Mouse (Mus musculus) forebrain, embryonic 16.5 days (tissue): Measurements from ENCODE around the gene Zfp493. TPM values are rescaled to one million over a fixed set of nuclear protein-coding genes. Genes with fewer than 3 reads are reported as not detected.
"Not testable (repeated sequence)": the region's sequence is repeated elsewhere in the genome, so short reads cannot be mapped to it uniquely, and the experiment has no call there.

Source experiments
- ATAC-seq: fragments of 200-750 bp; cut with Nextera tagmentation; 2 replicates; pipeline ENCODE4 v1.8.0; 2017; ENCODE audit warnings: mild to moderate bottlenecking, moderate library complexity
- H3K27ac ChIP-seq: fragments of 300-500 bp; sonication (generic); 2 replicates; pipeline ENCODE4 v1.5.1; 2014; ENCODE audit warnings: low read length, control low read depth
- H3K27me3 ChIP-seq: fragments of 300-500 bp; sonication (generic); replicated peaks from 2 replicates; pipeline ENCODE4 v1.6.1; 2014; ENCODE audit warnings: low read length; ENCODE audit not compliant: control insufficient read depth, insufficient read depth
- H3K36me3 ChIP-seq: fragments of 300-500 bp; sonication (generic); 2 replicates; pipeline ENCODE4 v1.6.1; 2014; ENCODE audit not compliant: control insufficient read depth, insufficient read depth
- H3K4me1 ChIP-seq: fragments of 300-500 bp; sonication (generic); replicated peaks from 2 replicates; pipeline ENCODE4 v1.6.1; 2014; ENCODE audit warnings: low read length; ENCODE audit not compliant: control insufficient read depth, insufficient read depth
- H3K4me2 ChIP-seq: fragments of 300-500 bp; sonication (generic); 2 replicates; pipeline ENCODE4 v1.6.1; 2014; ENCODE audit warnings: mild to moderate bottlenecking, low read length, control low read depth
- H3K4me3 ChIP-seq: fragments of 300-500 bp; sonication (generic); replicated peaks from 2 replicates; pipeline ENCODE4 v1.5.1; 2014; ENCODE audit warnings: mild to moderate bottlenecking, low read length, control low read depth
- H3K9ac ChIP-seq: fragments of 300-500 bp; sonication (generic); replicated peaks from 2 replicates; pipeline ENCODE4 v1.6.1; 2014; ENCODE audit warnings: low read depth, low read length, control low read depth
- H3K9me3 ChIP-seq: fragments of 300-500 bp; sonication (generic); 2 replicates; pipeline ENCODE4 v1.6.1; 2016; ENCODE audit warnings: low read length; ENCODE audit not compliant: control insufficient read depth
- WGBS: fragments of 180-500 bp; shearing (Covaris S2); extraction: QIAGEN DNeasy Blood & Tissue Kit; methylation state at CpG from one replicate; pipeline ENCODE4 v1.1.7; 2014; 5-methylcytosine and 5-hydroxymethylcytosine counted together
- polyA plus RNA-seq: library from polyadenylated mRNA; unstranded; fragments of >200 nt; fragmentation: Nextera tagmentation; extraction: Ambion mirVana; gene quantifications from 2 replicates; pipeline ENCODE4 v1.2.1, GENCODE M21; 2015

The Zfp493 gene
- polyA plus RNA-seq: 3.4 and 3.6 TPM in 2 replicates

DNA sequence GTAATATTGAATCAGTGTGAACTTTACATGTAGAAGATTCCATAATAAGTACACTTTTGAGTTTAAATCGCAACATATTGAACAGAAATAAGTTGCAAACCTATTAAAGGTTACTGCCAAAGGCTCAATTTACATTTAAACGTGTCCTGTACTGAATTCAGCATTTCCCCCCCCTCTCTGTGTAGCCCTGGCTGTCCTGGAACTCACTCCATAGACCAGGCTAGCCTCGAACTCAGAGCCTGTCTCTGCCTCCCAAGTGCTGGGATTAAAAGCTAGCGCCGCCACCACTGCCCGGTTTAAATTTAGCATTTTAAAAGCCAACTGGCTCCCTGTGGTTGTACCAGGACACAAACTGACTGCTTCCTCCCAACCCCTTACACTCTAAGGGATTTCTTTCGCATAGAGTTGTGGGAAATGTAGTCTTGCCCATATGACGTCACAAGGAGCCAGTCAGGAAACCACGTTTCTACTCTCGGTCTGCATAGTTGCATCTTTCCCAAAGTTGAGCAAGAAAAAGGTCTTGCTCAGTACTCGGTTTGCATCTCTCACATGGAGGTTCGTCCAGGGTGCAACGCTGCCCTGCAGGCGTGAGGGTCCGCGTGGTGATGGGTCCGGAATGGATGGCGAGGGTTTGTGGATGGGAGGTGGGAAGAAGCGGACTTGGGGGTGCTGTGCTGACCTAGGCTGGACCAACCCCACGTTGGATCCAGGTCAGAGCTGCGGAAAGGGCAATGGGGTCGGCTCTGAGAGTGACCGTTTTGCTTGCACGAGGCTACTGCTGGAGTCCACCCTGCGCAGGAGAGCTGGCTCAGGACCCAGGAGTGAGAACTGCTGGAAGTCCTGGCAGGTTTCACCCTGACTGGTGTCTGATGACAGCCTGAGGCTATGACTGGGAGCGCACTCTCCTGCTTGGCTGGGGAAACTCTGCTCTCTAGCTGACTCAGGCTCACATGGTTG, at the start of gene Zfp493:
Zfp493 (plus strand) TSS at position 429 of the 957 bp plus-strand sequence.
- 7% methylated on average over 26 of the region's 26 CpGs for WGBS
- no peaks in the 10 kb centered on the region for H3K27me3 ChIP-seq
- H3K4me1 ChIP-seq: peaks cover 4% of the 10 kb centered on the region
- H3K4me3 ChIP-seq: peak within 1 kb of the TSS; percentile 87
- H3K9ac ChIP-seq: peak within 1 kb of the TSS; percentile 79
- peak within 1 kb of the TSS; percentile 89 for H3K4me2 ChIP-seq
- no peak within 1 kb of the TSS for H3K27ac ChIP-seq
- H3K36me3 ChIP-seq: no peaks in the 10 kb centered on the region
- H3K9me3 ChIP-seq: no peaks in the 10 kb centered on the region
- peak; percentile 98 for ATAC-seq

DNA sequence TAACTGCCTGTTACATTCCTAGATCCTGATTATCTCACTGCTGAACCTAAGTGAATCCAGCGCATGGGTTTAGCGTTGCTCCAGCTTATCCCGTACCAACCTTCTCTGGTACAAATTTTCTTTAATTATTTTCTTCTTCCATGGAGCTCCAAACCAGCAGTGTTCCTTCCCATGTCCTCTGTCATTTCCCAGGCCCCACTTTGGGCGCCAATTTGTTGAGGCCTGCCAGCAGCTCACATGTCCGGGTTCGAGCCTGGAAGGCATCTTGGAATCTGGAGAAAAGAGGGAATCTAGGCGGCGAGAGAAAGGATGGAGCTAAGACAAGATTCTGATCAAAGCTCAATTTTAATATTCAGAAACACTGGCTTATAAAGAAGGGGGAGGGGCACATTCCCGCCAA, 45.1 kb upstream of the Zfp493 start:
- H3K9me3 ChIP-seq, H3K9ac ChIP-seq, H3K27ac ChIP-seq, ATAC-seq, H3K27me3 ChIP-seq, H3K4me2 ChIP-seq, H3K36me3 ChIP-seq, H3K4me1 ChIP-seq, H3K4me3 ChIP-seq: not testable (repeated sequence)
- WGBS: 96% methylated on average over 9 of the region's 9 CpGs

DNA sequence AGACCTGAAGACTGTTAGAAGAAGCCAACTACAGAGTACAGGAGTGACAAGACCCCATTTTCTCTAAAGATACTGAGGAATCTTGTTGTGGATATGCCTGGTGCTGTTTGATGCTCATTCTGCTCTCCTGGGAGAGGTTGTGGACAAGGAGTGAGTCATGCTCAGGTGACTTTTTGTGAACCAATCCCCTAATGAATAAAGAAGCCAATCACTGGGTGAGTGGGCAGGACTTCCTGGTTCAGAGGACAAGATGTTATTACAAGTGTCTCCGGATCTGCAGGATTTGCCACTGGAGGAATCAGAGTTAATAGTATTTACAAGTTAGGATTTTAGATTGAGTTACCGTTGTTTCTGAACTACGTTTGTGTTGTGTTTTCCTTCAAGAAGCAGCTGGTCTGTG, 36.6 kb upstream of the Zfp493 start:
- no peak for ATAC-seq

DNA sequence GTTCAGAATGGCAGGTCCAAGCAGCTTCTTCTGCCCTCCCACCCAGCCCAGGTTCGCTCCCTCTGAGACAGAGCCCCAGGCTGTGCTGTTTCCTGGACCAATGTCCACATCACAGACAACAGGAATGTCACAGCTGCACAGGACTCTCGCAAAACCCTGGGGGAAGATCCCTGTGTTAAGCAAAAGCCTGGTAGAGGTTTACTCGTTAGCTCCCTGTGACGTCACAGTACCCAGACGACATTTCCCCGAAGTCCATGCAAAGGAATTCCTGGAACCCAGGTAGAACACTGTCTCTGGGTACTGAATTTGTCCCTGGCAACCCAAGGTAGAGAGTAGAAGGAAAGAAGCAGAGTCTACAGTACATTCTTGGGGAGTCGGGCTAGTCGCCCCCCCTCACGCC, 35.6 kb upstream of the Zfp493 start:
- WGBS: 92% methylated on average over 9 of the region's 9 CpGs

More for the DNA sequence above, 36.6 kb upstream of the Zfp493 start:
- H3K9ac ChIP-seq: no peak overlapping the region
- no peak overlapping the region for H3K27ac ChIP-seq
- H3K9me3 ChIP-seq: no peaks in the 10 kb centered on the region
- no peaks in the 10 kb centered on the region for H3K4me1 ChIP-seq
- H3K36me3 ChIP-seq: peaks cover 1% of the 10 kb centered on the region
- H3K4me3 ChIP-seq: no peak overlapping the region
- WGBS: 94% methylated on average over 3 of the region's 3 CpGs
- no peaks in the 10 kb centered on the region for H3K27me3 ChIP-seq
- no peak overlapping the region for H3K4me2 ChIP-seq

DNA sequence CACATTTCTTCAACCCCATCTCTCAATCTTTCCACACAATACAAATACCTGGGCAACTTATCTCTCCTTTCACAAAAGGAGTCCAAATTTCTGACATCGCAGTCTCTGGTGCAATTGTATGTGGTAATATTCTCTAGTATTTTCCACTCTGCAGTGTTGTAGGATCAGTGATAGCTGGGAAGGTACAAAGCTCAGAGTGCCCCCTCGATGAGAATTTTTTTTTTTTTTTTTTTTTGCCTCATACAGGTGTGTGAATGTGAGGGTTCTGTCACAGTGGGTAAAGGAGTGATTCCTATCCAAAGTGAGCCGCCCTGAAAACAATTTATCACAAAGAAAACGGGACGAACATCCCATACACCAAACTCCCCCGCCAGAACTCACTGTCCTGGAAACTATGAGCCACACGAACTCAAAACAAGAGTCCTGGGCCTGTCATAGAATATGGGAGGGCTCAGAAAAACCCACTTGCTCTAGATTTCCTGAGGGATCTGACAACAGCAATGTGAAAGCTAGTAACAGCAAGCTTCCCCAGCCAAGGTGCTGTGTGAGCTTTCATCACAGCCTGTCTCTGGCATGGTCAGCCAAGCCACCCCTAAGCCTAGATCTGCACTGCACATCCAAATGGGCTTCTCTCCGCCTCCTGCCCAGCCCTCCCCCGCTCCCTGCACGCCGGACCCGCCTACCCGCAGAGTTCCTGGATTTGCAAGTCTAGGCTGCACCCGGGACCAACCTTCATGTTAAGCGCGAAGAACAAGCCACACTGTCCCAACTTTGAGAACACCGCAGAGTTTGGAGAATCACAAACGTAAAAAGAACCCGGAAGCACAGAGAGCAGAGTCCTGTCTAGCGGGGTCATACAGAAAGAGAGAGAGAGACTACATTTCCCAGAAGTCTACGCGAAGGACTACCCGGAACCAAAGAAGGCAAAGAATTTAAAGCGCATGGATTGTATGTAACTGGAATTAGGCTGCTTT, 24.9 kb upstream of the Zfp493 start, which contains the start of gene Zfp85:
Zfp85 (minus strand) TSS at position 896 of the 974 bp plus-strand sequence.
- H3K4me1 ChIP-seq: peaks cover 8% of the 10 kb centered on the region
- H3K9me3 ChIP-seq: no peaks in the 10 kb centered on the region
- H3K4me2 ChIP-seq: peak within 1 kb of the TSS; percentile 62
- ATAC-seq: peak; percentile 96
- H3K9ac ChIP-seq: peak within 1 kb of the TSS; percentile 60
- H3K36me3 ChIP-seq: peaks cover 3% of the 10 kb centered on the region; the same call in 1 of the 2 replicates
- H3K4me3 ChIP-seq: peak within 1 kb of the TSS; percentile 75
- no peaks in the 10 kb centered on the region for H3K27me3 ChIP-seq
- H3K27ac ChIP-seq: peak within 1 kb of the TSS; percentile 60; the same call in 1 of the 2 replicates
- WGBS: 6% methylated on average over 24 of the region's 24 CpGs

More for the DNA sequence above, 35.6 kb upstream of the Zfp493 start:
- Histone ChIP-seq H3K36me3 (peaks cover 10% of the 10 kb centered on the region), H3K27me3 (no peaks in the 10 kb centered on the region), H3K4me1 (no peaks in the 10 kb centered on the region), H3K9me3 (peaks cover under 1% of the 10 kb centered on the region; the same call in 1 of the 2 replicates), H3K4me2 (no peak overlapping the region), H3K9ac (no peak overlapping the region), H3K27ac (no peak overlapping the region), H3K4me3 (no peak overlapping the region)
- ATAC-seq: no peak

DNA sequence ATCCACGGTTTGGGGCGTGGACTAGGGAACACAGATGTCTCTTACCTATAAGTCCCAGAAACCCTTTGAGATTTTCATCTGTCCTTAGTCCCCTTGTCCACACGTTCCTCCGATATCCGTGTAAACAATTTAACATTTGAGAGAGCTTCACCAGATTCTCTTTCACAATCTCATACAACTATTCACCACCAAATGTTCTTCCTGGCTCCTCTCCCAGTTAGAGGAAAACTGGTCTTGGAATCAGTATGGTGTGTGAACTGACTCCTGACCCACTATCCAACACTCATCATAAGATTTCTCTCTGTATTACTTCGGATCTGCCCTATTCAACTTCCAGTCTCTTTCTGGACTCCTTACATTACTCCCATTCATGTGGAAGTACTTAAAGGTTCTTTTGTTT, 23.7 kb upstream of the Zfp493 start:
- Histone ChIP-seq H3K9ac (no peak overlapping the region), H3K4me3 (no peak overlapping the region; the same call in 1 of the 2 replicates), H3K9me3 (no peaks in the 10 kb centered on the region), H3K4me2 (peak overlapping the region; percentile 62; the same call in 1 of the 2 replicates), H3K27me3 (no peaks in the 10 kb centered on the region), H3K36me3 (peaks cover 3% of the 10 kb centered on the region; the same call in 1 of the 2 replicates), H3K27ac (no peak overlapping the region), H3K4me1 (peaks cover 8% of the 10 kb centered on the region)
- 73% methylated on average over 6 of the region's 6 CpGs for WGBS
- no peak for ATAC-seq

DNA sequence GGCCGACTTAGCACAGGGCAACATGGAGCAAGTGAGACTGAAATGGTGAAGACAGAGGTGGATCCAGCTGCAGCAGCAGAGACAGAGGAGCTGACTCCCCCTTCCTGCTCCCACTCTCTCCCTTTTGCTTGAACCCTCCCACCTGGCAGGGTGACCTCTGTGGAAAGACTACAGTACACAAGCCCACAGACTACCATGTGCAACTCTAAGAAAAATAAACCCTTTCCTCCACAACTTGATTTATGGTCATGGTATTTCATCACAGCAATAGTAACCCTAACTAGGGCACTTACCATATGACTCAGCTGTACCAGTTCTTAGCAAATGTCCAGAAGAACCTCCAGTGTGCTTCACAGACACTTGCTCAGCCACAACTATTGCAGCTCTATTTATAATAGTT, 19.5 kb upstream of the Zfp493 start:
- 84% methylated on average over 1 of the region's 1 CpGs for WGBS
- no peak for ATAC-seq

DNA sequence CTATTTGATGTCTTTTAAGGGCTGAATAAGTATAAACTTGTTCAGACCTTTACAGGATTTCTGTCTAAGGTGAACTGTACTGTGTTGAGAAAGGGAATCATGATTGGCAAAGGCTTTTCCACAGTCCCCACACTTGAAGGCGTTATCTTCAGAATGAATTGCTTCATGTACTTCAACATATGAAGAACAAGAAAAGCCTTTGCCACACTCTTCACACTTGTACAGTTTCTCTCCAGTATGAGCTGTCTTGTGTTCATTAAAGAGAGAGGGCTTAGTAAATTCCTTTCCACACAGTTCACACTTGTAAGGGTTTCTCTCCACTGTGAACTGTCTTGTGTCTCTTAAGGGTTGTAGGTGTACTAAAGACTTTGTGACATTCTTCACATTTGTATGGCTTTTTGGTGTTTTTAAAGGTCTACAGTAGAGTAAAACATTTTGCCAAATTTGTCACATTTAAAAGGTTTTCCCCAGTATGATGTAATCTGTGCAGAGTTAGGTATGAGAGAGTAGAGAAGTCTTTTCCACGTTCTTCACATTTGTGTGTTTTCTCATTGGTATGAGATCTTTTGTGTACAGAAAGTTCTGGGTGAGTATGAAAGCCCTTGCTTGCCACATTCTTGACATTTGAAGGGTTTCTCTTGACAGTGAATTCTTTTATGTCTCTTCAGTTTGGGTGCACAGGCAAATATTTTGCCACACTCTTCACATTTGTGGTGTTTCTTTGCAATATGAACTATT, 16.3 kb upstream of the Zfp493 start:
- WGBS: 77% methylated on average over 2 of the region's 2 CpGs
- H3K27ac ChIP-seq: no peak overlapping the region
- ATAC-seq: no peak
- H3K4me1 ChIP-seq: no peaks in the 10 kb centered on the region
- no peak overlapping the region for H3K9ac ChIP-seq
- H3K4me2 ChIP-seq: no peak overlapping the region
- H3K27me3 ChIP-seq: no peaks in the 10 kb centered on the region
- H3K4me3 ChIP-seq: no peak overlapping the region
- H3K9me3 ChIP-seq: no peaks in the 10 kb centered on the region
- no peaks in the 10 kb centered on the region for H3K36me3 ChIP-seq

More for the DNA sequence above, 19.5 kb upstream of the Zfp493 start:
- H3K4me3 ChIP-seq: no peak overlapping the region
- H3K27me3 ChIP-seq: no peaks in the 10 kb centered on the region
- H3K4me2 ChIP-seq: no peak overlapping the region
- no peaks in the 10 kb centered on the region for H3K9me3 ChIP-seq
- H3K27ac ChIP-seq: no peak overlapping the region
- no peak overlapping the region for H3K9ac ChIP-seq
- no peaks in the 10 kb centered on the region for H3K36me3 ChIP-seq
- H3K4me1 ChIP-seq: peaks cover 3% of the 10 kb centered on the region
